Mouse (Mus musculus): Measurements from ENCODE around the gene Fancm. TPM values are rescaled to one million over a fixed set of nuclear protein-coding genes. Genes with fewer than 3 reads are reported as not detected.
"Not testable (repeated sequence)": the region's sequence is repeated elsewhere in the genome, so short reads cannot be mapped to it uniquely, and the experiment has no call there.

The Fancm gene
- total RNA-seq, 2 experiments from 2014 or later, result 1.4 to 1.9 TPM

- DNase-seq (ENCODE audit: low spot score), result no peak
Observed at GRCm38 (mm10) chr12:65118968-65119367, 43.6 kb downstream of the Fancm start.

DNA sequence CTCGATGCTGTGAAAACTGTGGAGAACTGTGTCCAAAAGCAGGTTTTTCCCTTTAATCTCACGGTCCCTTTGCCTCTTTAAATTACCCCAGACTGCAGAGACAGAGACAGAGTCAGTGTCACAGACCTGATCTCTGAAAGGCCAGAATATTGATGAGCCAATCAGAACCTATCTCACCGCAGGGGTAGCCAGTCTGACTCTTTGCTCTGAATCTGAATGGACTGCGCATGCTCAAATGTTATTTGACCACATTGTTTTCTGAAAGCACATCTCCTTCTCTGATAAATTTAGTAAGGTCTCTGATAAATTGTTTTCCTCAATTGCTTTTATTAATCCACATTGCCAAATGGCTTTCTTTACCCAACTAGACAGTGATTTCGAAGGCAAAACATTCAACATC, 44.0 kb downstream of the Fancm start:
- DNase-seq (ENCODE audit: low spot score), result no peak

DNA sequence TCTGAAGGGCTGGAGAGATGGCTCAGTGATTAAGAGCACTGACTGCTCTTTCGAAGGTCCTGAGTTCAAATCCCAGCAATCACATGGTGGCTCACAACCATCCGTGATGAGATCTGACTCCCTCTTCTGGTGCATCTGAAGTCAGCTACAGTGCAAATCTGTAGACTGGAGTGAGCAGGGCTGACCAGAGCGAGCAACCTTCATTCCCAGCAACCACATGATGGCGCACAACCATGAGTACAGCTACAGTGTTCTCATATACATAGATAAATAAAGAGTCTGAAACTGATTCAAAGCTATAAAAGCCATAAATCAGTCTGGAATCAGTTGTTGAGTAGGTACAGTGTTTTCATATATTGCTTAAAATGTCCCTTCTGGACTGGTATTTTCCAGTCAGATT, 60.7 kb downstream of the Fancm start:
- not testable (repeated sequence) for DNase-seq (ENCODE audit: low spot score)

DNA sequence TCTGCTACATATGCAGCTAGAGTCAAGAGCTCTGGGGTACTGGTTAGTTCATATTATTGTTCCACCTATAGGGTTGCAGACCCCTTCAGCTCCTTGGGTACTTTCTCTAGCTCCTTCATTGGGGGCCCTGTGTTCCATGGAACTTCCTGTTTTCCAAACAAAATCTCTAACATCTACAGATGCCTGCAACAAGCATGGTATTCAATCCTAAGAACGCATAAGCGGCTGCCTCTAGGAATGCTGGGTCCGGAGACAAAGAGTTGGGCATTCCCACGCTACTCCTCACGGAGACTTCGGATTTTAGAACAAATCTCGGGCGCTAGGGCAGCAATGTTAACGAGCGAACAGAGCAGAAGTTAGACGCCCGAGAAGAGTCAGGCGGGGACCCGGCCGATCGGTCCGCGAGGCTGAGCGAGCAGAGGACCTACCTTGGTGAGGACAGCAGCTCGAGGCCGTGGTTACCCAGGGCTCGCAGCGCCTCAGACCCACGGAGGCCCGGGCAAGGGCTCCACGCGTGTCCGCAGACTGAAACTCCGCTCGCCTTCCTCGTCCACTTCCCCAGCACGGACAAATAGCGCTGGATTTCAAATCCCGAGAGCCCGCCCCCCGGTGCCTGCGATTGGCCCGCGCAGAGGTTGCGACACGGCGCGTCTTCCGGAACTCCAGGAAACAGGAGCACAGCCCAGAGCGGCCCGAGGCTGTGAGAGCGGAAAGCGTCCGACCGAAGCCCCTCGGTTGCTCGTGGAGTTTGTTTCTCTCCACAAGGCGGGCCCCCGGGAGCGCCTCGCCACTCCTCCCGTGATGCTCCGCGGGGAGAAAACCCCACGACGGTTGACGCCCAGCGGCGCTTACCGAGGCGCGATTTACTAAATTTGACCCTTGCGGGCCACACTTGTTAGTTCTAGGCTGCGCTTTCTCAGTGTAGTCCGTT, 96.9 kb downstream of the Fancm start, which contains the start of gene Mis18bp1:
Gene Mis18bp1 (minus strand): TSS at position 584 of the 931 bp plus-strand sequence.
- DNase-seq (ENCODE audit: low spot score), result peak; percentile 93

- DNase-seq (ENCODE audit: low spot score), result peak; percentile 50
Observed at GRCm38 (mm10) chr12:65172959-65173358, 97.6 kb downstream of the Fancm start.

DNA sequence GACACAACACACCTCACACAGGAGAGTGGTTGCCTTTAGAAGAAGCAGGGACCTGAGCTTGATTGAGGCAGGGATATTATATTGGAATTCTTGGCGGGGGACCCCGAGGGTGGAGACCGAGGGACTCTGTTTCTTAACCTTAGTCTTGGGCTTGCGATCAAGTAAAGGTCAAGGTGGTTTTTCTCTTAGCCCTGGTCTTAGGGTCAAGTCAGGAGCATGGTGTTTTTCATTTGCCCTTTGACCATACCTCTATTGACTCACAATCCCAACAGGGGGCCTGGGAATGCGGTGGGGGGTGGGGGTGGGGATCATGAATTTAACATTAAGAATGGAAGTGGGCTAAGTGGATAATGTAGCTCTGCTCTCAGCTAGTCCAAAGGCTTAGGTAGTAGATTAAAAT, 98.3 kb downstream of the Fancm start:
- no peak for DNase-seq (ENCODE audit: low spot score)

Other genes starting within 250 kb of the Fancm start
- gene Gm527, start 157.7 kb upstream of the Fancm start, total RNA-seq (2021), result 1 to 10 TPM; 2.4 to 3.5 TPM
- gene Klhl28, start 110.1 kb upstream of the Fancm start, total RNA-seq (2021), result 1 to 10 TPM; 9.0 TPM
- gene Togaram1, start 109.8 kb upstream of the Fancm start, total RNA-seq (2021), result 1 to 10 TPM; 6.9 to 8.2 TPM
- 10 to 100 TPM; 12.1 to 12.4 TPM for gene Prpf39, start 39.3 kb upstream of the Fancm start, total RNA-seq (2021)
- 100 to 1,000 TPM; 188 to 207 TPM for gene Fkbp3, start 1.6 kb upstream of the Fancm start, total RNA-seq (2021)
- not detected for gene Mis18bp1, start 97.0 kb downstream of the Fancm start, total RNA-seq (2021)
- not detected for gene Wdr20rt, start 149.9 kb downstream of the Fancm start, total RNA-seq (2021)